Mouse (Mus musculus): ENCODE results near the gene Gm10644.
A peak's percentile ranks its signal among the peaks of the same experiment; 100 is the strongest.

The Gm10644 gene

GRCm38 (mm10) chr8:83934222-83934621 lies 20.8 kb downstream of the Gm10644 start:
- no peak for DNase-seq

DNA sequence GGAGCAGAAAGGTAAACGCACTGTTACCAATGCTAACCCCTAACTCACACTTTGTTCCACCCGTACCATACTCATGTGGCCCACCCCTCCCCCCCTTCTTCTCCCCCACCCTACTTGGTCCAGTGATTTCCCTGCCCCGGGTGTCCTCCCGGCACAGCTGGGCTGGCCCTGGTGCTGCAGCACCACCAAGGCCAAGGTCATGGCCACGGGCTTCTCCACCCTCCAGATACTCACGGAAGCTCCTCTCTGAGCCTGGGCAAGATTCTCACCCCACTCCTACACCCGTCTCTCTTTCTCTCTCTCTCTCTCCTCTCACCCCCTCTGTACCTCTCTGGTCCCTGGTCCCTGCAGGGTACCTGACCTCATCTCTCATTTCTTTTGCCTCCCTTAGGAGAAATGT lies 28.7 kb downstream of the Gm10644 start:
- DNase-seq, result no peak

DNA sequence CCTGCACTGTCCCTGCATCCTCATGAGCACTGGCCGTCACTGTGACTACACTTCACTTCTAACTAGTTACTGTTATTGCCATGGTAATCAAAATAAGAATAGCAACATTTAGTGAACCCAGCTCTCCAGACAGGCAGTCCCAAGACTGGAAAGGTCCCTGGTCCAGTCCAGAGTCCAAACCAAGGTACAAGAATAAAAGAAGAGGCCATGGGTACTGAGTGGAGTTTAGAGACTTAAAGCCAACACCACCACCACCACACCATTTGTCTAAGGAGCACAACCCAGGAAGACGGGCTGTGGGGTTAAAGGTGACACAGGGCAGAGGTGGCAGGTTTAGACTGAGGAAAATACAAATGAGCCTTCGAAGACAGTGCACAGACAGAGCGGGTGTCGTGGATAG lies 30.4 kb downstream of the Gm10644 start:
- DNase-seq, result no peak

DNA sequence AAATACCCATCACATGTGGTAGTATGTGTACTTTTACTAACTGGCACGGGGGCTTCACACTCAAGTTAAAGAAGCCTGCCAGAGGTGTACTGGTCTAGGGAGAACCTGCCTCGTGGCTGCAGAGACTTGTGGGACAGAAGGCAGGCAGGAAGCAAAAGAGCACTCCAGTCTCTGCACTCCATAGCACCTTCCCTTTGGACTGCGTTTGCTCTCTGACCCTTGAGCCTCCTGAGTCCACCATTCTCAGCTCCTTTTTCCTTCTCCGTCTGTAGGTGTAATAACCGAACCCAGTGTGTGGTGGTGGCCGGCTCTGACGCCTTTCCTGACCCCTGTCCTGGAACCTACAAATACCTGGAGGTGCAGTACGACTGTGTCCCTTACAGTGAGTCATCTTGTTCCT lies 32.3 kb downstream of the Gm10644 start:
- no peak for DNase-seq

GRCm38 (mm10) chr8:83921558-83921957 lies 33.4 kb downstream of the Gm10644 start:
- peak; percentile 92 for DNase-seq

DNA sequence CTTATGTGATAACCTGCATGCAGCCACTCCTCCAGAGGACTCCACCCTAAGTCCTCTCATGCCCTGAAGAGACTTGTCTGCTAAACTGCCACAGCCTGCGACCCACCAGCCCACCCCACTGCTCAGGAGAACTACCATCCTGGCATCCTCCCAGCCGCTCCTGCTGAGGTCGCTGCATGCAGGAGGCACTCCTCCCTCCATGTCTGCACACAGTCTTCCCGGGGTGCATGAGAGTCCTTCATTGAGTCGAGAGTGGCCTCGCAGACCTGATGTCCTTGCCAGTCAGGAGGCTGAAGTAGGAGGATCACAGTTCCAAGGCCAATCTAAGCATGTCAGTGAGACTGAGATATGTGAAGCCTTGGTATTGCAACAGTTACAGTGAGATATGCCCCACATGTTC lies 37.4 kb downstream of the Gm10644 start:
- no peak for DNase-seq

DNA sequence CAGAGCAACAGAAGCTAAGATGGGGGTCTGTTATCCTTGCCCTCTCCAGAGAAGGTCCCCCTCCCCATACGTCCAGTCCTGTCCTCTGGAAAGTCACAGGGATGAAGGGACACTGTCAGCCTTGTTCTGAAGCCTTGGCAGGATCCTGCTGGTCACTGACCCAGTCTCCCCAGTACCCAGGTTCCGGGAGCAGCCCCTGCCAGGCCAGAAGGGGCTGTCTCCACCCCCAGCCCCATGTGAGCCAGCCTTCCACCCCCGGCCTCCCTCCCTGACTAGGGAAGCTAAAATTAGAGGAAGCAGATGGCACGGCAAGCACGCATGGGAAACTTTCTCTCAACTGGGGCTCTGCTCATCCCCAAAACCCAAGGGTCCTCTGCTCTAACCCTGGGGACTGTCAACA lies 39.0 kb downstream of the Gm10644 start:
- no peak for DNase-seq

GRCm38 (mm10) chr8:83914860-83915259 lies 40.1 kb downstream of the Gm10644 start:
- peak; percentile 62 for DNase-seq

DNA sequence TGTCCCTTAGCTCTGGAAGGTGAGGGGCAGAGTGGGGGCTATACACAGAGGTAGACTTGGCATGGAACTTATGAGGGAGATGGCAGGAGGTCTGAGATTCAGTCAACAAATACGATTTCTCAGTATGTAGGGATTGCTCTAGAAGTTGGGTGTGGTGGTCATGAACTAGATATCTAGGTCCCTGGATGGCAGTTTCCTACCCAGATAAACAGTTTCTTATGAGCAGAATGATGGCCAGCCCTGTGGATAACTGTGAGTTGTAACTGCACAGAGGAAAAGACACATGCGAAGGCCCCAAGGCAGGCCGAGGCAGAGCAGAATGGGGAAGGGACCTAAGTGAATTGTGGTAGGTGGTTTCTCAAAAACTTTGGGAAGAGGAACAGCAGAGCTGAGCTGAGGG lies 40.8 kb downstream of the Gm10644 start:
- DNase-seq, result no peak

DNA sequence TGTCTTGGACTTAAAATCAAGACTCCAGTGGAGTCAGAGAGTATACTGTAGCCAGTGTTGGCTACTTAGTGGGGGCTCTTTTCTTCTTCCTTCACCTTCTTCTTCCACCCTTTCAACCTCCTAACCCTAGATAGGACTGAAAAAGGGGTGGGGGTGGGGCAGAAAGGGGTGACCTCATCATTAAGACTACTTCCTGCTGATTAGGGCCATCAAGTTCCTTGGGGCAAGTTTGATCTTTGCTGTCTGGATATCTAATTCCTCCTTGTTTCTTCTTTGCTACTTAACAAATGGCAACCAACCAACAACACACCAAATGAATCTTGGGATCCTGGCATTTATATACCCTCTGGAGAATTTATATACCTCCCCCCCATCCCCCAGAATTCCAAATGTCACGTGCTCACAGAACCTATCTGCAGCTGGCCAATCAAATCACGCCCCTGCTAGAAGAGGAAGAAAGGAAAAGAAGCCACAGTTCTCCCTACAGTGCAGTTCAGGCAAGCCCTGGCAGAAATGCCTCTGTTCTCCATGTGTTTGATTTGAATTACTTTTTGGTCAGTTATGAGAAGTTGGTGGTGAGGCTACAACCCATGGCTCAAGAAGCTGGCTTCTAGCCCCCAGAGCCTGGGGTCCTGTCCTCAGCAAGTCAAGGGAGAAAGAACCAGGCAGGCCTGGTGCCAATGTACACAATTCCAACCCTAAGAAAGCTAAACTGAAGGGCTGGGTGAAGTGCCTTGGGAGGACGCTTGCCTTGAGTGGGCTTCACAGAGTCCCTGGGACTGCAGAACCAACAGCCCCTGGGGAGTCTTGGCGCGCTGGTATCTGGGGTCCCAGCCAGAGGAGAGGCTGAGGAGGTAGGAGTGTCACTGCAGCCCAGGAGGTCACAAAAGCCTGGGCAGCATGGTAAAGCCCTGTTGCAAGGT lies 42.9 kb downstream of the Gm10644 start:
- peak; percentile 52 for DNase-seq

DNA sequence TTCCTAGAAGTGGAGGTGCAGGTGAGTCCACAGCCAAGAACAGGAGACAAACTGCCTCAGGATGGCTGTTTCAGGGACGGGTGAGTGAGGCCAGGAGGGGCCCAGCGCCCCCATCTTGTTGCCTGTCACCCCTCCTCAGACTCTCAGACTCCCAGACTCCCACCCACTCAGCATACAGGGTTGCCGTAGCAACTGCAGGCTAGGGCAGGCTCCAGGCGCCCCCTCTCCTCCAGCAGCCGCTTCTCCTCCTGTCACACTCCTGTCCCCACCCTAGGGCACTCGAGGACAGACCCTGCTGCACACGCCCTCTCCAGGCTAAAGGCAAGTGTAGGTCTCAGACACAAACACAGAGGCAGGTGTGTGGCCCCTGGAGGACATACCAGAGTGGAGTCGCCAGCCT lies 45.7 kb downstream of the Gm10644 start:
- no peak for DNase-seq

DNA sequence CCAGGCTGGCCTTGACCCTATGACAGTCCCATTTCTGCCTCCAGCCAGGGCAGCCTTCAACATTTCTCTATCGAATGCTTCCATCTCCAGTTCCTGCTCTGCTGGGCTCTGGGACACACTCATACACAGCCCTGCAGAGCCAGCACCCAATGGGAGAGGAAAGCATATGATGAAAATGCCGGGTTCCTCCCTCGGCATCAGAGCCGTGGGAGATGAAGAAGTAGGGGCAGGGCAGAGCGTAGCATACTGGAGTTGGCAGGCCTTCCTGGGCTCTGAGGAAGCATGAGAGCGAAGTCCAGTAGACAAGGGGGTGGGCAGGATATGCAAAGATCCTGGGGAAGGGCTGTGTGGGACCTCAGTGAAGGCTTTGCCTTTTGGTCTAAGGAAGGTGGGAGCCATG lies 46.4 kb downstream of the Gm10644 start:
- no peak for DNase-seq

DNA sequence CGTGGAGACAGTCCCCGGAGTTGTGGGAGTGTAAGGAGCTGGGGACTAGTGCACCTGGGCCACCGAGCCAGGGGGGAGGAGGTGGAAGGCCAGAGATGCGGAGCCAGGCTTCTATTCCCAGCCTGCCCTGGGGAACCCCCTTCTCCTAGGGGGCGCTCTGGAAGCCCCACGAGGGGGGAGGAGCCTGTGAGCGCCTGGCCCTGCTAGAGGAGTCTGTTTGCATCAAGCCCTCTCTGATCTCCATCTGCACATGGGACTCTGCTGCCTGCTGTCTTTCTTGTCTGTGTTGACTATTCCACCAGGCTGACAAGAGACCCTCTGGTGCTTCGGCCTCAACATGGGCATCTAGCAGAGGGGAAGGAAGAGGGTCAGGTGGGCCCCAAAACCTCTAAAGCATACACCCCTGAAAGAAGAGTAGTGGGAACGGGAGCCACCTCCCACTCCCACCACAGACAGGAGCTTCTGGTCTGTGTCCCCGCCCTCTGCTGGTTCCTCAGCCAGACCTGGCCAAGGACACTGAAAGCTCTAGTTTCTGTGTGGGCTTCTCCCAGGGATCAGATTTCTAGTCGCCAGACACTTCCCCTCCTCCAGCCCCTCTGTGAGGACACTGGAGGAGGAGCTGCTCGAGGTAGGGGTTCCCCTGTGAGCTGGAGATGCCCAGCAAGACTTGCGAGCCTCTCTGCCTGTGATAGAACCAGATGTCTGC lies 51.9 kb downstream of the Gm10644 start:
- peak; percentile 57 for DNase-seq

DNA sequence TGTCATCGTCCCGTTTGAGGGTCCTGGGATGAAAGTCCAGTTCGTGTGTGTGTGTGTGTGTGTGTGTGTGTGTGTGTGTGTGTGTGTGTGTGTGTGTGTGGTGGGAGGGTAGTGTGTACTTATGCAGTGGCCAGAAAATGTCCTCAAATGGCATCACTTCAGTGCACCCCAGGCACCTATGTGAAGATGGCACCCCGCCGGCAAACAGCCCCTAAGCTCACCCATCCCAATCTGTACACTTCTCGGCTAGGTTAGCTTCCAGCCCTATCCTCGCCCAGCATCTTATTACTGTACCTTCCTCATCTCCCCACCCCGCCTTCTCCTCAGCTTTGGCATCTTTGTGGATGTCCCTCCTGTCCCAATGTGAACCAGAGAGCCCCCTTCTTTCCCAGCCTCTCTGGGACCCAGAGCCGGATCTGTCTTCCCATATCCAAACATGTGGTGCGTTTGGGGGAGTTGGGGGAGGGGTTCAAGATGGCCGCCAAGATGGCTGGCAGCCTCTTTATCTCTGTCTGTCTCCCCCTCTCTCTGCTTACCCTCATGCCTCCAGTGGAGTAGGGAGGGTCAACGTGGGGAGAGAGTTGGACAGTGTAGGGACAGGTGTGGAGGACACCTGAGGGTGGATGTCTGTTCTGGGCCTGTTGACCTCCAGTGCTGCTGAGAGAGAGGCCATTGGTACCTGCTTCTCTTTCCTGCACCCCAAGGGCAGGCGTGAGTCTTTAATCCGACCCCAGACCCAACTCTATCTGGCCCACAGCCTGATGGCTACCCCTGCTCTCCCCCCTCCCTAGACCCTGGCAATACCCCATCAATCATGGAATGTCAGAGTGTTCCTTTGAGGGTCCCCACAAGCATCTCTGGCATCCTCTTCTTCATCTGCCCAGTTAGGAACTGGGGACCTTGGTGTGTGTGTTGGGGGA lies 53.2 kb downstream of the Gm10644 start:
- no peak for DNase-seq

GRCm38 (mm10) chr8:83900957-83901270 lies 54.1 kb downstream of the Gm10644 start:
- peak; percentile 45 for DNase-seq

GRCm38 (mm10) chr8:83900266-83900956 lies 54.6 kb downstream of the Gm10644 start:
- peak; percentile 51 for DNase-seq

GRCm38 (mm10) chr8:83899363-83900252 lies 55.4 kb downstream of the Gm10644 start, which contains the start of gene Adgrl1:
TSS of gene Adgrl1 (plus strand) at chr8:83900105.
- DNase-seq, result peak; percentile 96

DNA sequence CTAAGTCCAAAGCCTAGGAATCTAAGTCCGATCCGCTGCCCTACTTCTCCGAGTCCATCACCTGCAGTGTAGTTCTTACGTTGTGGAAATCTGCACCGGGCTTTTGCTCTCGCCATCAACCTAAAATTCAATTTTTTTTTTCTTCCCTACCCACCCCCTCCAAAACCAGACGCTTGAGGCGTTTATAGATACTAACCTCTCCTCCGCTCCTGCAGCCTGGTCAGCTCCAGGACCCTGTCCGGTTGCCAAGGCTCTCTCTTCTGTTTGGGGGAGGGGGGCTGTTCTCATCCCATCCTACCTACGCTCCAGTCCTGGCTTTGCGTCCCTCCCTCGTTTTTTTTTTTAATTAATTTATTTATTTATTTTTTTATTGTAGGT lies 56.0 kb downstream of the Gm10644 start:
- DNase-seq, result peak; percentile 79

GRCm38 (mm10) chr8:83898456-83898855 lies 56.5 kb downstream of the Gm10644 start:
- DNase-seq, result peak; percentile 58

DNA sequence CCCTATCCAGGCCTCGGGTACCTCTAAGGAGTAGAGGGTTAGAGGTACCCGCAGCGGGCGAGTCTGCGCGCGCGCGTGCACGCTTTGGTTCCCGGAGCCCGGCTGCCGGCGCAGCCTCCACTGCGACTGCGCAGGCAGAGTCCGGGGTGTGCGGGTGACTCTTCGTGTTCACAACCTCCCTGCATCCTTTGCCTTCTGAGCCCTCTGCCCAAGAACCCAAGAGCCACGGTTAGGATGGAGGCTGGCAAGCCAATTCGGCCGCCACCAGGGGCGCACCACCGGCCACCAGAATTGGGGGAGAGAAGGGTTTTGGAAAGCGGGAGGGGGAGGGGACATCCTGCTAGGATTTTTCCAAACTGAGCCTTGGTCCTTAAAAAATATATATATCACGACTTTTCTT lies 57.8 kb downstream of the Gm10644 start:
- peak; percentile 86 for DNase-seq

GRCm38 (mm10) chr8:83896461-83896860 lies 58.5 kb downstream of the Gm10644 start:
- DNase-seq, result no peak

GRCm38 (mm10) chr8:83895894-83896293 lies 59.1 kb downstream of the Gm10644 start:
- peak; percentile 78 for DNase-seq
